Mouse (Mus musculus) layer of hippocampus, adult 11-12 months (tissue): ENCODE data around the gene Gpc6.

Experiments used
- DNase-seq: peaks from one replicate; pipeline ENCODE4 v3.0.0; 2022; ENCODE audit warnings: low spot score

The Gpc6 gene

GRCm38 (mm10) chr14:117930848-117931816 lies 1006.0 kb downstream of the Gpc6 start:
- DNase-seq, result no peak

- DNase-seq, result no peak
Observed at GRCm38 (mm10) chr14:117932163-117932851, 1007.2 kb downstream of the Gpc6 start.

GRCm38 (mm10) chr14:117938554-117938953 lies 1013.4 kb downstream of the Gpc6 start:
- DNase-seq, result no peak

- DNase-seq, result no peak
Observed at GRCm38 (mm10) chr14:117939471-117939870, 1014.4 kb downstream of the Gpc6 start.

GRCm38 (mm10) chr14:117945920-117946503 lies 1020.9 kb downstream of the Gpc6 start:
- no peak for DNase-seq

GRCm38 (mm10) chr14:117951265-117951664 lies 1026.2 kb downstream of the Gpc6 start:
- DNase-seq, result no peak

GRCm38 (mm10) chr14:117951686-117952085 lies 1026.6 kb downstream of the Gpc6 start:
- no peak for DNase-seq

GRCm38 (mm10) chr14:117956051-117956450 lies 1030.9 kb downstream of the Gpc6 start:
- DNase-seq, result no peak

GRCm38 (mm10) chr14:117958389-117958788 lies 1033.3 kb downstream of the Gpc6 start:
- peak; percentile 67 for DNase-seq

GRCm38 (mm10) chr14:117961267-117961666 lies 1036.2 kb downstream of the Gpc6 start:
- no peak for DNase-seq

GRCm38 (mm10) chr14:117961844-117962243 lies 1036.7 kb downstream of the Gpc6 start:
- DNase-seq, result no peak

GRCm38 (mm10) chr14:117962453-117962852 lies 1037.3 kb downstream of the Gpc6 start:
- DNase-seq, result peak; percentile 44

GRCm38 (mm10) chr14:117972576-117972975 lies 1047.5 kb downstream of the Gpc6 start:
- no peak for DNase-seq

- DNase-seq, result peak; percentile 57
Observed at GRCm38 (mm10) chr14:117981532-117981931, 1056.4 kb downstream of the Gpc6 start.

- no peak for DNase-seq
Observed at GRCm38 (mm10) chr14:117988444-117988843, 1063.3 kb downstream of the Gpc6 start.

- no peak for DNase-seq
Observed at GRCm38 (mm10) chr14:117990203-117990602, 1065.1 kb downstream of the Gpc6 start.

GRCm38 (mm10) chr14:117992600-117993256 lies 1067.6 kb downstream of the Gpc6 start:
- no peak for DNase-seq

GRCm38 (mm10) chr14:117993845-117994244 lies 1068.7 kb downstream of the Gpc6 start:
- DNase-seq, result no peak

GRCm38 (mm10) chr14:118004434-118004833 lies 1079.3 kb downstream of the Gpc6 start:
- DNase-seq, result no peak

GRCm38 (mm10) chr14:118005697-118006096 lies 1080.6 kb downstream of the Gpc6 start:
- DNase-seq, result peak; percentile 62

- DNase-seq, result no peak
Observed at GRCm38 (mm10) chr14:118009541-118009940, 1084.4 kb downstream of the Gpc6 start.

GRCm38 (mm10) chr14:118013237-118013636 lies 1088.1 kb downstream of the Gpc6 start:
- no peak for DNase-seq
